Mouse (Mus musculus): ENCODE data around the gene AL607142.1.

- no peak for TF ChIP-seq CTCF (IDR thresholded peaks at IDR 0.05; ENCODE audit: extremely low read depth, insufficient read length, insufficient replicate concordance, low read depth, low read length)
- TF ChIP-seq POLR2A (IDR thresholded peaks at IDR 0.05; ENCODE audit: low read depth, low read length), result no peak
Measured at GRCm38 (mm10) chr4:120106362-120106761, 41.6 kb downstream of the AL607142.1 start.
